ENCODE assay signal across 8 mouse cellular contexts in the genomic region with DNA sequence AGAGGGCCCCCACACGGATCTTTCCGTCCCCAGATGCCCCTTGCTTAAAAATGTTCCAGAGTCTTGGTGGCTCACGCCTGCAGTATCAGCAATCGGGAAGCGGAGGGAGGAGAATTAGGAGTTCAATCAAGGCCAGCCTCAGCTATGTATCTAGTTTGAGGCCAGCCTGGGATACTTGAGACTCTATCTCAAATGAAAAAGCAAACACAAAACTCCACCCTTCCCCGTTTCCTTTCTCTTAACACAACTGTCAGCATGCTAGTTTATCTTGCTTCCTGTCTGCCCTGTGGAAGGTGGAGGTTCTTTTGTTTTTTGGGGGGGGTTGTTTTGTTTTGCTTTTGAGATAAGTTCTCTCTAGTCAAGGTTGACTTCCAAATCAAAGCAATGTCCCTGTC. TPM values are rescaled to one million over a fixed set of nuclear protein-coding genes. Genes with fewer than 3 reads are reported as not detected.
DNase-seq lines count a peak whose midpoint lies in the region; ATAC-seq and TF ChIP-seq lines count a peak whose summit lies in the region.

No protein-coding gene starts in this region.

- peak; percentile 65 for DNase-seq in kidney, adult 2 months
- no peak for DNase-seq in kidney, adult 8-10 months
- no peak for DNase-seq in intestine, embryonic 14.5 days (ENCODE audit: low spot score)
- DNase-seq in midbrain, embryonic 14.5 days, result no peak
- DNase-seq in ovary, postnatal 14 days (ENCODE audit: low spot score), result no peak
- DNase-seq in left cerebral cortex, adult 9 months (ENCODE audit: low spot score in 2 of 2), result no peak

- peak overlapping the region; percentile 73 for H3K4me2 ChIP-seq in embryonic facial prominence, embryonic 13.5 days
- H3K4me2 ChIP-seq in intestine, embryonic 14.5 days (ENCODE audit: low read length), result peak overlapping the region; percentile 51
- peak overlapping the region; percentile 52 for H3K4me2 ChIP-seq in midbrain, embryonic 14.5 days (ENCODE audit: low read length)

- no peaks in the 10 kb centered on the region for H3K9me3 ChIP-seq in embryonic facial prominence, embryonic 13.5 days
- no peaks in the 10 kb centered on the region for H3K9me3 ChIP-seq in intestine, embryonic 14.5 days (ENCODE audit: control insufficient read depth, low read length)
- H3K9me3 ChIP-seq in midbrain, embryonic 14.5 days (ENCODE audit: control insufficient read depth, low read length), result no peaks in the 10 kb centered on the region

- TF ChIP-seq CTCF in kidney, adult 2 months (conservative IDR thresholded peaks at IDR 0.05; ENCODE audit: insufficient read depth, insufficient read length, low read depth, low read length), result no peak

- no peak for ATAC-seq in embryonic facial prominence, embryonic 13.5 days (ENCODE audit: insufficient number of reproducible peaks, insufficient read depth, low FRiP score, low TSS enrichment, low read depth)
- no peak for ATAC-seq in intestine, embryonic 14.5 days (replicated peaks; ENCODE audit: low FRiP score, low TSS enrichment, low read depth)
- no peak for ATAC-seq in midbrain, embryonic 14.5 days (ENCODE audit: low FRiP score, low TSS enrichment)
- ATAC-seq in monocyte, adult 5-6 weeks (replicated peaks; ENCODE audit: insufficient number of reproducible peaks, low FRiP score, low TSS enrichment, poor library complexity, severe bottlenecking), result no peak

- H3K4me1 ChIP-seq in kidney, adult 2 months (ENCODE audit: control insufficient read depth, insufficient read depth, low read length), result no peaks in the 10 kb centered on the region
- H3K4me1 ChIP-seq in embryonic facial prominence, embryonic 13.5 days, result peaks cover 11% of the 10 kb centered on the region; the same call in 1 of the 2 replicates
- H3K4me1 ChIP-seq in intestine, embryonic 14.5 days (replicated peaks; ENCODE audit: control insufficient read depth, insufficient read depth, low read length), result peaks cover 11% of the 10 kb centered on the region
- no peaks in the 10 kb centered on the region; the same call in 1 of the 2 replicates for H3K4me1 ChIP-seq in midbrain, embryonic 14.5 days (ENCODE audit: control insufficient read depth, insufficient read depth, low read length)

- no peaks in the 10 kb centered on the region for H3K36me3 ChIP-seq in kidney, adult 2 months (ENCODE audit: control insufficient read depth, insufficient read depth, low read length)
- H3K36me3 ChIP-seq in embryonic facial prominence, embryonic 13.5 days, result no peaks in the 10 kb centered on the region
- H3K36me3 ChIP-seq in intestine, embryonic 14.5 days (ENCODE audit: control insufficient read depth, insufficient read depth, low read length), result no peaks in the 10 kb centered on the region
- H3K36me3 ChIP-seq in midbrain, embryonic 14.5 days (ENCODE audit: control insufficient read depth, insufficient read depth, low read length), result no peaks in the 10 kb centered on the region

- peak overlapping the region; percentile 52; the same call in 1 of the 2 replicates for H3K27ac ChIP-seq in kidney, adult 2 months (ENCODE audit: insufficient read depth, low read depth, low read length)
- no peak overlapping the region for H3K27ac ChIP-seq in embryonic facial prominence, embryonic 13.5 days
- no peak overlapping the region for H3K27ac ChIP-seq in intestine, embryonic 14.5 days (ENCODE audit: low read depth)
- H3K27ac ChIP-seq in midbrain, embryonic 14.5 days (replicated peaks; ENCODE audit: low read depth, low read length), result no peak overlapping the region

- no peak for TF ChIP-seq POLR2A in kidney, adult 2 months (IDR thresholded peaks at IDR 0.05; ENCODE audit: low read depth, low read length)

- peak overlapping the region; percentile 62; the same call in 1 of the 2 replicates for H3K9ac ChIP-seq in embryonic facial prominence, embryonic 13.5 days
- no peak overlapping the region for H3K9ac ChIP-seq in intestine, embryonic 14.5 days (ENCODE audit: low read length)
- H3K9ac ChIP-seq in midbrain, embryonic 14.5 days (replicated peaks; ENCODE audit: low read length), result no peak overlapping the region

- 36% methylated on average over 6 of the region's 6 CpGs for WGBS in kidney, adult 2 months
- WGBS in embryonic facial prominence, embryonic 13.5 days, result 45% methylated on average over 6 of the region's 6 CpGs
- WGBS in intestine, embryonic 14.5 days, result 40% methylated on average over 6 of the region's 6 CpGs
- WGBS in midbrain, embryonic 14.5 days, result 52% methylated on average over 6 of the region's 6 CpGs

- no peaks in the 10 kb centered on the region for H3K27me3 ChIP-seq in kidney, adult 2 months (replicated peaks; ENCODE audit: control insufficient read depth, insufficient read depth, low read length)
- H3K27me3 ChIP-seq in embryonic facial prominence, embryonic 13.5 days, result peaks cover 3% of the 10 kb centered on the region; the same call in 1 of the 2 replicates
- H3K27me3 ChIP-seq in intestine, embryonic 14.5 days (replicated peaks; ENCODE audit: control insufficient read depth, insufficient read depth, low read length), result no peaks in the 10 kb centered on the region
- no peaks in the 10 kb centered on the region for H3K27me3 ChIP-seq in midbrain, embryonic 14.5 days (ENCODE audit: control insufficient read depth, insufficient read depth, low read length)

- H3K4me3 ChIP-seq in kidney, adult 2 months (ENCODE audit: insufficient read depth, low read depth, low read length), result 0 out of 2 replicates have a peak overlapping the region, but pooled peaks have one; percentile 41
- H3K4me3 ChIP-seq in embryonic facial prominence, embryonic 13.5 days, result peak overlapping the region; percentile 43
- H3K4me3 ChIP-seq in intestine, embryonic 14.5 days (ENCODE audit: low read depth, low read length), result 0 out of 2 replicates have a peak overlapping the region, but pooled peaks have one; percentile 32
- peak overlapping the region; percentile 28 for H3K4me3 ChIP-seq in midbrain, embryonic 14.5 days (replicated peaks; ENCODE audit: low read depth, low read length)

RNA-seq across cellular contexts. Expression of gene Adgre5, which starts 32.3 kb away (rescaled TPM):
- 45.1 and 46.6 TPM in 2 replicates for polyA plus RNA-seq in kidney, adult 2 months (2012; rRNA removed)
- polyA plus RNA-seq in embryonic facial prominence, embryonic 13.5 days (2015; fragmentation: Nextera tagmentation; extraction: Ambion mirVana), result 27.1 and 27.7 TPM in 2 replicates
- polyA plus RNA-seq in intestine, embryonic 14.5 days (2014; fragmentation: Nextera tagmentation; extraction: Ambion mirVana), result 40.2 and 41.4 TPM in 2 replicates
- 8.5 and 12.3 TPM in 2 replicates for polyA plus RNA-seq in midbrain, embryonic 14.5 days (2014; fragmentation: Nextera tagmentation; extraction: Ambion mirVana)
- total RNA-seq in monocyte, adult 5-6 weeks (2017), result 1,127 to 1,315 TPM (median 1,167 TPM) in 3 replicates

RNA-seq across cellular contexts. Expression of gene Ddx39, which starts 58.5 kb away (rescaled TPM):
- polyA plus RNA-seq in kidney, adult 2 months (2012; rRNA removed), result 25.1 and 28.7 TPM in 2 replicates
- 131 and 148 TPM in 2 replicates for polyA plus RNA-seq in embryonic facial prominence, embryonic 13.5 days (2015; fragmentation: Nextera tagmentation; extraction: Ambion mirVana)
- polyA plus RNA-seq in intestine, embryonic 14.5 days (2014; fragmentation: Nextera tagmentation; extraction: Ambion mirVana), result 220 and 222 TPM in 2 replicates
- polyA plus RNA-seq in midbrain, embryonic 14.5 days (2014; fragmentation: Nextera tagmentation; extraction: Ambion mirVana), result 109 and 113 TPM in 2 replicates
- 51.8 to 77.1 TPM (median 60.3 TPM) in 3 replicates for total RNA-seq in monocyte, adult 5-6 weeks (2017)
